Mouse (Mus musculus): ENCODE measurements around the gene Nprl2. TPM values are rescaled to one million over a fixed set of nuclear protein-coding genes. Genes with fewer than 3 reads are reported as not detected.

Gene Nprl2
- 40.7 and 43.7 TPM in 2 replicates for polyA plus RNA-seq (2014; fragmentation: Nextera tagmentation; extraction: Ambion mirVana)

GRCm38 (mm10) chr9:107541474-107542351 is at the start of gene Nprl2, which contains the start of gene Cyb561d2:
Nprl2 (plus strand) TSS chr9:107542226.
Cyb561d2 (minus strand) TSS chr9:107542193.
- Histone ChIP-seq H3K4me3 (ENCODE audit: low read depth, low read length) (peak within 1 kb of the TSS; percentile 63), H3K9ac (ENCODE audit: low read length) (peak within 1 kb of the TSS; percentile 66), H3K4me1 (replicated peaks; ENCODE audit: control insufficient read depth, insufficient read depth, low read length) (peaks cover 9% of the 10 kb centered on the region), H3K27me3 (ENCODE audit: control insufficient read depth, insufficient read depth, low read length) (no peaks in the 10 kb centered on the region), H3K4me2 (ENCODE audit: low read depth, low read length, severe bottlenecking) (peak within 1 kb of the TSS; percentile 95), H3K9me3 (ENCODE audit: control insufficient read depth, low read length) (no peaks in the 10 kb centered on the region), H3K36me3 (ENCODE audit: control insufficient read depth, insufficient read depth, low read length) (peaks cover 7% of the 10 kb centered on the region), H3K27ac (ENCODE audit: low read depth, low read length) (no peak within 1 kb of the TSS)
- DNase-seq (ENCODE audit: low spot score) (peak; percentile 96), ATAC-seq (replicated peaks; ENCODE audit: low FRiP score) (peak; percentile 83)
- WGBS, result 1% methylated on average over 46 of the region's 46 CpGs

GRCm38 (mm10) chr9:107493511-107493910 is 48.5 kb upstream of the Nprl2 start:
- no peaks in the 10 kb centered on the region for H3K36me3 ChIP-seq (ENCODE audit: control insufficient read depth, insufficient read depth, low read length)
- no peak overlapping the region for H3K4me2 ChIP-seq (ENCODE audit: low read depth, low read length, severe bottlenecking)
- H3K4me1 ChIP-seq (replicated peaks; ENCODE audit: control insufficient read depth, insufficient read depth, low read length), result peaks cover 7% of the 10 kb centered on the region
- 48% methylated on average over 1 of the region's 1 CpGs for WGBS
- H3K4me3 ChIP-seq (ENCODE audit: low read depth, low read length), result no peak overlapping the region
- no peak overlapping the region for H3K9ac ChIP-seq (ENCODE audit: low read length)
- no peaks in the 10 kb centered on the region for H3K27me3 ChIP-seq (ENCODE audit: control insufficient read depth, insufficient read depth, low read length)
- no peak for DNase-seq (ENCODE audit: low spot score)
- ATAC-seq (replicated peaks; ENCODE audit: low FRiP score), result no peak
- H3K9me3 ChIP-seq (ENCODE audit: control insufficient read depth, low read length), result no peaks in the 10 kb centered on the region
- H3K27ac ChIP-seq (ENCODE audit: low read depth, low read length), result no peak overlapping the region

GRCm38 (mm10) chr9:107494238-107494637 is 47.8 kb upstream of the Nprl2 start:
- no peak overlapping the region for H3K27ac ChIP-seq (ENCODE audit: low read depth, low read length)

GRCm38 (mm10) chr9:107496359-107496758 is 45.7 kb upstream of the Nprl2 start:
- Histone ChIP-seq H3K27ac (ENCODE audit: low read depth, low read length) (no peak overlapping the region), H3K4me1 (replicated peaks; ENCODE audit: control insufficient read depth, insufficient read depth, low read length) (peaks cover 7% of the 10 kb centered on the region), H3K9me3 (ENCODE audit: control insufficient read depth, low read length) (no peaks in the 10 kb centered on the region), H3K9ac (ENCODE audit: low read length) (no peak overlapping the region), H3K36me3 (ENCODE audit: control insufficient read depth, insufficient read depth, low read length) (no peaks in the 10 kb centered on the region), H3K27me3 (ENCODE audit: control insufficient read depth, insufficient read depth, low read length) (no peaks in the 10 kb centered on the region), H3K4me2 (ENCODE audit: low read depth, low read length, severe bottlenecking) (no peak overlapping the region), H3K4me3 (ENCODE audit: low read depth, low read length) (no peak overlapping the region)
- DNase-seq (ENCODE audit: low spot score) (no peak), ATAC-seq (replicated peaks; ENCODE audit: low FRiP score) (no peak)
- 89% methylated on average over 3 of the region's 3 CpGs for WGBS

More at GRCm38 (mm10) chr9:107494238-107494637, 47.8 kb upstream of the Nprl2 start:
- Histone ChIP-seq H3K4me1 (replicated peaks; ENCODE audit: control insufficient read depth, insufficient read depth, low read length) (peaks cover 7% of the 10 kb centered on the region), H3K36me3 (ENCODE audit: control insufficient read depth, insufficient read depth, low read length) (no peaks in the 10 kb centered on the region), H3K9ac (ENCODE audit: low read length) (no peak overlapping the region), H3K4me2 (ENCODE audit: low read depth, low read length, severe bottlenecking) (no peak overlapping the region), H3K9me3 (ENCODE audit: control insufficient read depth, low read length) (no peaks in the 10 kb centered on the region), H3K27me3 (ENCODE audit: control insufficient read depth, insufficient read depth, low read length) (no peaks in the 10 kb centered on the region), H3K4me3 (ENCODE audit: low read depth, low read length) (no peak overlapping the region)
- ATAC-seq (replicated peaks; ENCODE audit: low FRiP score), result peak; percentile 63; the same call in 1 of the 2 replicates
- DNase-seq (ENCODE audit: low spot score), result no peak
- 32% methylated on average over 12 of the region's 12 CpGs for WGBS

- H3K4me3 ChIP-seq (ENCODE audit: low read depth, low read length), result no peak overlapping the region
- ATAC-seq (replicated peaks; ENCODE audit: low FRiP score), result no peak
- no peaks in the 10 kb centered on the region for H3K9me3 ChIP-seq (ENCODE audit: control insufficient read depth, low read length)
- no peak overlapping the region for H3K9ac ChIP-seq (ENCODE audit: low read length)
- no peaks in the 10 kb centered on the region for H3K27me3 ChIP-seq (ENCODE audit: control insufficient read depth, insufficient read depth, low read length)
- no peaks in the 10 kb centered on the region for H3K4me1 ChIP-seq (replicated peaks; ENCODE audit: control insufficient read depth, insufficient read depth, low read length)
- no peak overlapping the region for H3K27ac ChIP-seq (ENCODE audit: low read depth, low read length)
- DNase-seq (ENCODE audit: low spot score), result no peak
- no peak overlapping the region for H3K4me2 ChIP-seq (ENCODE audit: low read depth, low read length, severe bottlenecking)
- WGBS, result 97% methylated on average over 3 of the region's 3 CpGs
- no peaks in the 10 kb centered on the region for H3K36me3 ChIP-seq (ENCODE audit: control insufficient read depth, insufficient read depth, low read length)
These were observed 41.2 kb upstream of the Nprl2 start for GRCm38 (mm10) chr9:107500708-107501286.

GRCm38 (mm10) chr9:107502131-107502846 is 39.7 kb upstream of the Nprl2 start:
- DNase-seq (ENCODE audit: low spot score), result no peak
- no peaks in the 10 kb centered on the region for H3K36me3 ChIP-seq (ENCODE audit: control insufficient read depth, insufficient read depth, low read length)
- H3K4me3 ChIP-seq (ENCODE audit: low read depth, low read length), result no peak overlapping the region
- no peak overlapping the region for H3K27ac ChIP-seq (ENCODE audit: low read depth, low read length)
- H3K9me3 ChIP-seq (ENCODE audit: control insufficient read depth, low read length), result no peaks in the 10 kb centered on the region
- 92% methylated on average over 12 of the region's 12 CpGs for WGBS
- no peak for ATAC-seq (replicated peaks; ENCODE audit: low FRiP score)
- H3K27me3 ChIP-seq (ENCODE audit: control insufficient read depth, insufficient read depth, low read length), result no peaks in the 10 kb centered on the region
- H3K4me2 ChIP-seq (ENCODE audit: low read depth, low read length, severe bottlenecking), result no peak overlapping the region
- no peak overlapping the region for H3K9ac ChIP-seq (ENCODE audit: low read length)
- H3K4me1 ChIP-seq (replicated peaks; ENCODE audit: control insufficient read depth, insufficient read depth, low read length), result peaks cover 2% of the 10 kb centered on the region; the same call in 1 of the 2 replicates

- Histone ChIP-seq H3K4me3 (ENCODE audit: low read depth, low read length) (no peak overlapping the region), H3K4me1 (replicated peaks; ENCODE audit: control insufficient read depth, insufficient read depth, low read length) (peaks cover 5% of the 10 kb centered on the region), H3K4me2 (ENCODE audit: low read depth, low read length, severe bottlenecking) (no peak overlapping the region), H3K9ac (ENCODE audit: low read length) (no peak overlapping the region), H3K27me3 (ENCODE audit: control insufficient read depth, insufficient read depth, low read length) (no peaks in the 10 kb centered on the region), H3K36me3 (ENCODE audit: control insufficient read depth, insufficient read depth, low read length) (no peaks in the 10 kb centered on the region), H3K9me3 (ENCODE audit: control insufficient read depth, low read length) (no peaks in the 10 kb centered on the region), H3K27ac (ENCODE audit: low read depth, low read length) (peak overlapping the region; percentile 12; the same call in 1 of the 2 replicates)
- WGBS, result 81% methylated on average over 19 of the region's 19 CpGs
- DNase-seq (ENCODE audit: low spot score) (no peak), ATAC-seq (replicated peaks; ENCODE audit: low FRiP score) (no peak)
These were observed 37.1 kb upstream of the Nprl2 start for GRCm38 (mm10) chr9:107504662-107505537.

- Histone ChIP-seq H3K27me3 (ENCODE audit: control insufficient read depth, insufficient read depth, low read length) (no peaks in the 10 kb centered on the region; the same call in 1 of the 2 replicates), H3K27ac (ENCODE audit: low read depth, low read length) (no peak overlapping the region), H3K4me3 (ENCODE audit: low read depth, low read length) (no peak overlapping the region), H3K9ac (ENCODE audit: low read length) (no peak overlapping the region), H3K9me3 (ENCODE audit: control insufficient read depth, low read length) (no peaks in the 10 kb centered on the region), H3K4me1 (replicated peaks; ENCODE audit: control insufficient read depth, insufficient read depth, low read length) (peaks cover 12% of the 10 kb centered on the region), H3K4me2 (ENCODE audit: low read depth, low read length, severe bottlenecking) (no peak overlapping the region), H3K36me3 (ENCODE audit: control insufficient read depth, insufficient read depth, low read length) (no peaks in the 10 kb centered on the region)
- WGBS, result 57% methylated on average over 10 of the region's 10 CpGs
- ATAC-seq (replicated peaks; ENCODE audit: low FRiP score) (no peak), DNase-seq (ENCODE audit: low spot score) (no peak)
These were observed 33.8 kb upstream of the Nprl2 start for GRCm38 (mm10) chr9:107508266-107508665.

Data from forebrain, embryonic 11.5 days (tissue).